Mouse (Mus musculus) heart, postnatal 0 days (tissue): ENCODE data around the gene Cldn13.

ENCODE experiments used
- CTCF ChIP-seq: IDR thresholded peaks from 2 replicates; pipeline ENCODE4 v1.5.1; 2016; ENCODE audit warnings: antibody characterized with exemption, control low read depth, low read depth
- EP300 ChIP-seq: IDR thresholded peaks from 2 replicates; pipeline ENCODE4 v1.6.1; 2016; ENCODE audit warnings: antibody characterized with exemption, low read depth

DNA sequence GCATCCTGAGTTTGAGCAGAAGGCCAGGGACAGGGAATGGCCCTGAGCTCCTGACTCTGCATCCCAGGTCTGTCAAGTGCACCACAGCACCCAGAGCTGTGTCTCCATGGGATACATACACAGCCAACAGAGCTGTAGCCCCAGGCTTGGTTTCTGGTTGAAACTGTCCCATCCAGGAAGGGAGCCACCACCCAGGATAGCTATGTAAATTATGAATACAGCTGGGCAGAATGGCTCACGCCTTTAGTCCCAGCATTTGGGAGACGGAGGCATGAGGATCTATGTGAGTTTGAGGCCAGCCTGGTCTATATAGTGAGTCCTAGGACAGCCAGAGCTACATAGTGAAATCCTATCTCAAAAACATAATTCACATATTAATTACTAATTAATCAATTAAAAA is 14.7 kb upstream of the Cldn13 start:
- no peak for TF ChIP-seq CTCF
- no peak for TF ChIP-seq EP300
